Mouse (Mus musculus) G1E (cell line): ENCODE measurements at regions not wholly inside any gene's neighbourhood (a gene's known extent, or its start where the extent isn't known, plus 50 kb on each side); places are given as distances from the start of the nearest gene placed in this dataset.

Source experiments
- ATAC-seq: 2 replicates; pipeline ENCODE4 v1.8.0; 2016; ENCODE audit warnings: mild to moderate bottlenecking; ENCODE audit not compliant: insufficient number of reproducible peaks, poor library complexity, low FRiP score, severe bottlenecking; ENCODE audit errors: extremely low read depth
- DNase-seq: peaks from one replicate; pipeline ENCODE4 v3.0.0; 2012; ENCODE audit warnings: low spot score
- H3K27me3 ChIP-seq: 2 replicates; pipeline ENCODE4 v1.6.1; 2012; ENCODE audit warnings: mild to moderate bottlenecking, low read length, inconsistent platforms; ENCODE audit not compliant: insufficient read depth
- H3K36me3 ChIP-seq: replicated peaks from 2 replicates; pipeline ENCODE3; 2012; ENCODE audit warnings: mild to moderate bottlenecking, inconsistent platforms
- H3K4me1 ChIP-seq: 2 replicates; pipeline ENCODE4 v1.6.1; 2012; ENCODE audit warnings: low read depth, low read length, inconsistent platforms, mixed read lengths; ENCODE audit not compliant: insufficient read depth
- H3K4me3 ChIP-seq: 2 replicates; pipeline ENCODE4 v1.5.1; 2012; ENCODE audit warnings: low read depth, mild to moderate bottlenecking, inconsistent platforms, low read length, moderate library complexity, mixed read lengths
- H3K9me3 ChIP-seq: replicated peaks from 2 replicates; pipeline ENCODE4 v1.6.1; 2012; ENCODE audit warnings: inconsistent platforms
- CTCF ChIP-seq: IDR thresholded peaks from 2 replicates; pipeline ENCODE4 v1.5.1; 2012; ENCODE audit warnings: low read depth, low read length, inconsistent platforms, mixed read lengths
- GATA1 ChIP-seq: IDR thresholded peaks from 2 replicates; pipeline ENCODE4 v1.6.1; 2012; ENCODE audit warnings: borderline replicate concordance, low read length, inconsistent platforms, mixed read lengths
- GATA2 ChIP-seq: IDR thresholded peaks from 2 replicates; pipeline ENCODE4 v1.6.1; 2012; ENCODE audit warnings: low read depth, low read length, inconsistent platforms, borderline replicate concordance
- POLR2AphosphoS5 ChIP-seq: IDR thresholded peaks from 2 replicates; pipeline ENCODE4 v1.6.1; 2012; ENCODE audit warnings: low read depth, low read length, inconsistent platforms; ENCODE audit not compliant: insufficient replicate concordance
- TAL1 ChIP-seq: conservative IDR thresholded peaks from 2 replicates; pipeline ENCODE4 v1.6.1; 2012; ENCODE audit warnings: low read depth, low read length, inconsistent platforms, mixed read lengths

GRCm38 (mm10) chr4:68056813-68057578, 897.2 kb downstream of the Brinp1 start:
- H3K9me3 ChIP-seq: no peaks in the 10 kb centered on the region
- ATAC-seq: no peak
- H3K4me1 ChIP-seq: no peaks in the 10 kb centered on the region
- H3K36me3 ChIP-seq: no peaks in the 10 kb centered on the region
- H3K27me3 ChIP-seq: no peaks in the 10 kb centered on the region
- TF ChIP-seq TAL1: no peak
- TF ChIP-seq GATA2: no peak
- no peak for TF ChIP-seq POLR2AphosphoS5
- TF ChIP-seq CTCF: no peak
- no peak for TF ChIP-seq GATA1
- DNase-seq: no peak
- H3K4me3 ChIP-seq: no peak overlapping the region

- ATAC-seq (peak; percentile 55), DNase-seq (no peak)
- TF ChIP-seq POLR2AphosphoS5: no peak
- no peak for TF ChIP-seq GATA1
- no peak for TF ChIP-seq CTCF
- TF ChIP-seq GATA2: no peak
- TF ChIP-seq TAL1: no peak
- Histone ChIP-seq H3K4me1 (no peaks in the 10 kb centered on the region), H3K9me3 (0 out of 2 replicates have a peak, but pooled peaks cover 2% of the 10 kb centered on the region), H3K27me3 (no peaks in the 10 kb centered on the region), H3K4me3 (no peak overlapping the region), H3K36me3 (no peaks in the 10 kb centered on the region)
Measured at GRCm38 (mm10) chr4:68022891-68023303, 931.3 kb downstream of the Brinp1 start.

DNA sequence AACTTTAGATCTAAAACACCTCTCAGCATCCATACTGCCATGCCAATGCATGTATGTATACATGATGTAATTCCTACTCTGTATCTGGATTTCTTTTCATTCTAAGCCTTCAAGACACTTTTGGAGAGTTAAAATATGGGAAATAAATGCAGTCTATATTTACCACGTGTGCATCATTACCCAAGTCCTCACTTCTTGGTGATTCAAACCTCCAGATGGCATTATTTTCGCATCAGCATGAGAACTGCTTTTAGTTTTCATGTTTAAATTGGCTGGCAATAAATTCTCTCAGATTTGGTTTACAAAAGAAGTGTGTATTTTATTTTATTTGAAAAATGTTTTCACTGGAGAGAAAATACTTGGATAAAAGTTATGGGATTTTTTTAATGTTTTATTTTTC, 942.8 kb downstream of the Brinp1 start:
- no peaks in the 10 kb centered on the region for H3K36me3 ChIP-seq
- no peaks in the 10 kb centered on the region for H3K4me1 ChIP-seq
- no peak for ATAC-seq
- no peaks in the 10 kb centered on the region for H3K9me3 ChIP-seq
- H3K4me3 ChIP-seq: no peak overlapping the region
- H3K27me3 ChIP-seq: no peaks in the 10 kb centered on the region
- TF ChIP-seq POLR2AphosphoS5 (no peak), TAL1 (no peak), GATA1 (no peak), CTCF (no peak), GATA2 (no peak)
- no peak for DNase-seq

DNA sequence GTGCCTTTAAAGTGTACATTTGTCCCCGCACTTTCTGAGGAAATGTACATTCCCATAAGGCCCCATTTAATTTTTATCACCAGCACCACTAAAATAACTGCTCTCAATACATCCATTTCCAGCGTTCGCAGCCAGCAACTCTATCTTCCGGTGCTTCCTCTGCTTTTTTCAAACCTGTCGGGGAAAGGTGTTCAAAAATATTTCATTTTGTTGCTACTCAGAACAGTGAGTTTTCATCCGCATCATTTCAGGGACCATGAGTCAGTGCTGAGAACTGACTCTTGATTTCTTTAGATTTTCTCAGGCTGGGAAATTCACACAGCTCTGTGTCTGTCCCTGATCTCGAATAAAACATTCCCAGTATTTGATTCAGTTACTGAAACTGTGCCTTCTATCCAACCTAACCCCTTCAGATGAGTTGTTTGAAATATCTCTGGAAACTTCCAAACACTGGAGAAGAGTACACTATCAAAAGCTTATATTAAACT, 959.4 kb downstream of the Brinp1 start:
- no peak for DNase-seq
- no peak for ATAC-seq
- H3K4me3 ChIP-seq: no peak overlapping the region
- no peaks in the 10 kb centered on the region for H3K27me3 ChIP-seq
- H3K9me3 ChIP-seq: no peaks in the 10 kb centered on the region; the same call in 1 of the 2 replicates
- H3K36me3 ChIP-seq: no peaks in the 10 kb centered on the region
- H3K4me1 ChIP-seq: no peaks in the 10 kb centered on the region
- no peak for TF ChIP-seq POLR2AphosphoS5
- TF ChIP-seq TAL1: no peak
- TF ChIP-seq GATA2: no peak
- no peak for TF ChIP-seq GATA1
- TF ChIP-seq CTCF: no peak

DNA sequence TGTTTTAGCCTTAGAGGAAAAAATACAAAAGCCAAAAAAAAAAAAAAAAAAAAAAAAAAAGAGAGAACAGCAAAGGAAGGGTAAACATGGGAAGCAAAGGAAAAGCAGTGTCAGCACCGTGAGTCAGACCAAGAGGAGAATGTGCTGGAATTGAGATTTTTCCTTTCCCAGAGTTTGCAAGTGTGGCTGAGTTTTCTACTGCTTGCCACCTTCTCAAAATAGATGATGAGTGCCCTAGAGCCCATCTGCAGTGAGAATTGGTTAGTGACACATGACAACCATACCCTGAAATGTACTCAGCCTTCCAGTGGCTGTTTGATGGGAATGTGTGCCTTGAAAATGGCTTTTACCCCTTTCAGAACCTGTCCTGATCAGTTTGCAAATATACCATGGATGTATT, 990.7 kb downstream of the Brinp1 start:
- Histone ChIP-seq H3K9me3 (no peaks in the 10 kb centered on the region), H3K36me3 (no peaks in the 10 kb centered on the region), H3K4me3 (no peak overlapping the region), H3K27me3 (no peaks in the 10 kb centered on the region), H3K4me1 (no peaks in the 10 kb centered on the region)
- ATAC-seq (no peak), DNase-seq (no peak)
- no peak for TF ChIP-seq GATA1
- no peak for TF ChIP-seq CTCF
- TF ChIP-seq POLR2AphosphoS5: no peak
- TF ChIP-seq GATA2: no peak
- TF ChIP-seq TAL1: no peak

DNA sequence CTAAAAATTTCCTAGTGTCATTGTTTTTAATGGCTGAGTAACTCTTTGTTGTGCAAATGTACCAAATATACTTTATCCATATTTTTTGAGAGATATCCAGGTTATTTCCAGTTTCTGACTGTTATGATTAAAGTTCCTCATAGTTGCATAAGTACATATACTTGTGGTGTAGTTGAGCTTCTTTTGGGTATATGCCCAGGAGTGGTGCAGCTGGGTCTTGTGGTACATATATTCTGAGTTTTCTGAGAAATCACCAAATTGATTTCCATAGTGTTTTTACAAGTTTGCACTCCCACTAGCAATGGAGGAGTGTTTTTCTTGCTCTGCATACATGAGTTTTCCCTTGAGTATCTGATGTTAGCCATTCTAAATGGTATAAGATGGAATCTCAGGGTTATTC, 1006.2 kb downstream of the Brinp1 start:
- ATAC-seq: no peak
- TF ChIP-seq GATA1: no peak
- no peak for TF ChIP-seq CTCF
- TF ChIP-seq GATA2: no peak
- no peak for TF ChIP-seq POLR2AphosphoS5
- TF ChIP-seq TAL1: no peak
- H3K27me3 ChIP-seq: no peaks in the 10 kb centered on the region

More for the DNA sequence above, 1006.2 kb downstream of the Brinp1 start:
- H3K4me1 ChIP-seq: no peaks in the 10 kb centered on the region
- no peaks in the 10 kb centered on the region for H3K9me3 ChIP-seq
- no peak for DNase-seq
- no peaks in the 10 kb centered on the region for H3K36me3 ChIP-seq
- no peak overlapping the region for H3K4me3 ChIP-seq
